Mouse (Mus musculus) frontal cortex, postnatal 25 days (tissue): ENCODE measurements around the gene Hist1h4c.
"Not testable (repeated sequence)": the region's sequence is repeated elsewhere in the genome, so short reads cannot be mapped to it uniquely, and the experiment has no call there.

Source experiments
- DNase-seq, 2 experiments: peaks; one replicate each; pipeline ENCODE4 v3.0.0; 2022; ENCODE audit warnings: low spot score in 2 of 2

Hist1h4c gene

GRCm38 (mm10) chr13:23729192-23729525, 30.9 kb upstream of the Hist1h4c start:
- no peak for DNase-seq

DNA sequence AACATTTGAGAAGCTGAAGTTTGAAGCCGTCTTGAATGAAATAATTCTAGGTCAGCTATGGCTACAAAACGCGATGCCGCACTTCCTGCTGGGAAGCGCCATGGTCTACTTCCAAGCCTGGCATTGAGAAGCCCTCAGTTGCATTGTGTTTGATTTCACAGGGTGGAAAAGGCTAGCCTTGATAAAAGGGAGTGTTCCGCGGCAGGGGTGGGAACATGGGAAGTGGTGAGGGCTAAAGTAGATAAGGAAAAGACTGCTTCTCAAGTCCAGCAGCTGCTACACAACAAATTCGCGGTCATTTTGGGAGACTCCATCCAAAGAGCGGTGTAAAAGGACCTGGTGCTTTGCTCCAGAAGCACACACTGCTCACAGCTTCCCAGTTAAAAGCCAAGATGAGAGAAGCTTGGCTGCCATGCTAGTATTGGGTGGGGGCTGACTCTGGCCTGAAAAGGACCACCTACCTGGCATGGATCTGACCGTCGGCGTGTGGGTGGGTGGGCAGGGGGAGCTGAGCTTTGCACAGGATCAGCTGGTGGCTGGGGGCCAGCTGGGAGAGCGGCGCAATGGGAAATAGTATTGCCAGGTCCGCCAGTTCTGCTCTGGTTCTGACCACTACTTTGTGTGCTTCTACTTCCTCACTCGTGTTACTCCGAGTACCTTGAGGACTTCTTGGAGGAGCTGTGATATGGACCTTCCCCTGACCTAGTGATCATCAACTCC, 30.4 kb upstream of the Hist1h4c start:
- DNase-seq: no peak

DNA sequence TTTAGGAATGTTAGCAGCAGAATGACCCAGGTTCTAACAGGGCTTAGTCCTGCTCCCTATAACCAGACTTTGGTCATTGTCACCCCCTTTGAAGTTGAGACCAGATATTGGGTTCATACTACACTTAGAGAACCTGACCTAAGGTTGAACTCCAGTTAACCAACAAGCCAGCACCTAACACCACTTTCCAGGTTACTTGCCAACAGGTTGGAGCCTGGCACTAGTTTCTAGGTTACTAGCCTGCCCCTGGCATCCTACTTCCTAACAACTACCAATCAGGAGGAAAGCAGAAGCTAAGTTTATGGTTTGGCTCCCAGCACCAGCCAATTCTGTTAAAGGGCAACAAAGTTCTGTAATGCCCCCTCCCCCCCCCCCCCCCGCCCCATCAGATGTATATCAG, 27.0 kb upstream of the Hist1h4c start:
- no peak for DNase-seq

- DNase-seq: no peak
Measured at GRCm38 (mm10) chr13:23724239-23724638, 26.0 kb upstream of the Hist1h4c start.

GRCm38 (mm10) chr13:23717593-23718245, 19.5 kb upstream of the Hist1h4c start:
- not testable (repeated sequence) for DNase-seq

DNA sequence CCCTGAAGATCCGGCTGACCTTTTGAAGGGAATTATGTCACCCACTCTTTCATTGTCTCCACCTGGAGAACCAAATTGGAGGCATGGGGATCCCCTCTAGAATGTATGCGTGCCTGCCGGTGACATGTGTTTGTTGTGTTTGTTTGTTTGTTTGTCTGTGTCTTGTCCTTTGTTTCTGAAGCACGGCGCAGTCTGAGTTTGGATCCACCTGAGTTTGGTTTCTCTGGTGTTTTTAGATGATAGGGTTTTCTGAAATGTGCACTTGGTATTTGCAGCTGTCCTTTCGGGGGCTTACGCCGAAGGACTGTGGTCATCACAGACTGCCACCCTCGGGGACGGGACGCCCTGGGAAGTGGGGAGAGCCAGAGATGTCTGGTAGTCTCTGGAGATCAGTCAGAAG, 18.9 kb upstream of the Hist1h4c start:
- no peak for DNase-seq

- no peak for DNase-seq
Measured at GRCm38 (mm10) chr13:23716261-23717042, 18.2 kb upstream of the Hist1h4c start.

- no peak for DNase-seq
Measured at GRCm38 (mm10) chr13:23710374-23711089, 12.3 kb upstream of the Hist1h4c start, which contains the start of gene Hfe. Gene Hfe, minus strand, starts transcription at chr13:23710854.

DNA sequence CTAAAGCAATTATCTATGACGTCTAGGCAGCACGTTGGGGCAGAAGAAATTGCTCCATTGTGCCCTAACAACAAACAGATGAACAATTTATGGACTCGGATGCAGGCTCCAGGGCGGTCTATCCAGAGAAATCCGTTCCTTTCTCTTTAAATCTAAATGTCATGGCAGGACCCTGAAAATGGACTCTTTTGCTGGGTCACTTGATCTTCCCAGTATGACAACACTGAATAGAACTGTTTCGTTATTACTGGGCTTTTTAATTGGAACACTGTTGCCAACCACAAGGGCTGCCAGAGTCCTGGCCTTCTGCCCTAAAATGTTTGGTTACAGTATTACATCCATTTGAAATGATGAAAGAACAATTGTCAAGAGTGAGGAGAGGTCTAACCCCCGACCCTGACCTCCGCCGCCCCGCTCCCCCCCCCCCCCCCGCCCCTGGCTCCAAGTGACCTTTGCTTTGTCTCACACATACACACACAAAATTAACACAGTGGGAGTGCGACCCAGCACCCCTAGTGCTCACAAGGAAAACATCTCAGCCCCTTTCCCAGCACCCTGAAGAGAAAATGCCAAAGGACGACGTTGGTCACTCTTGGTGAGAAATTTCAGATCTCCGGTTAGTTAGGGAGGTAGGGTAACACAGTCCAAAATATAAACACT, 11.6 kb upstream of the Hist1h4c start:
- DNase-seq: no peak

- DNase-seq: no peak
Measured at GRCm38 (mm10) chr13:23708654-23709053, 10.4 kb upstream of the Hist1h4c start.

- DNase-seq: no peak
Measured at GRCm38 (mm10) chr13:23708041-23708440, 9.8 kb upstream of the Hist1h4c start.

DNA sequence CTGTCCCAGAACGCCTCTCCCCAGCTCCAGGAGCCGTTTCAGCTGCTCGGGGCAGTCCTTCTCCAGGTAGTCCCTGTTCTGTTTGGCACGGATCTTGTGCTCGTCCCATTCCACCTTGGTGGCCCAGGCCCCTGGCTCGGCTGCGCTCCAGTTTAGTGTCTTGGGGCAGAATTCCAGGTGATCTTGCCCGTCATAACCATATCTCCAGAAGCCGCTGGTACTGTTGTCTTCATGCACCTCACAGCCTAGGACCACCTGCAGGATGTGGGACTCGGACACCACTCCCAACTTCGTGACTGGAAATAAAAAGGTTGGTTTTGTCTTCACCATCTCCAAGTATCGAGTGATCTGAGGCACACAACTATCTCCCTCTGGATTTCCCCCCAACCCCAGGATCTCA, 8.5 kb upstream of the Hist1h4c start:
- DNase-seq: no peak

- DNase-seq: no peak
Measured at GRCm38 (mm10) chr13:23705751-23706356, 7.6 kb upstream of the Hist1h4c start.

- DNase-seq: not testable (repeated sequence)
Measured at GRCm38 (mm10) chr13:23702801-23703200, 4.5 kb upstream of the Hist1h4c start.

GRCm38 (mm10) chr13:23702220-23702619, 4.0 kb upstream of the Hist1h4c start:
- DNase-seq: no peak

- peak; percentile 41 to 52 for DNase-seq
Measured at GRCm38 (mm10) chr13:23700786-23701520, 2.7 kb upstream of the Hist1h4c start.

GRCm38 (mm10) chr13:23699767-23700166, 1.5 kb upstream of the Hist1h4c start:
- no peak for DNase-seq

DNA sequence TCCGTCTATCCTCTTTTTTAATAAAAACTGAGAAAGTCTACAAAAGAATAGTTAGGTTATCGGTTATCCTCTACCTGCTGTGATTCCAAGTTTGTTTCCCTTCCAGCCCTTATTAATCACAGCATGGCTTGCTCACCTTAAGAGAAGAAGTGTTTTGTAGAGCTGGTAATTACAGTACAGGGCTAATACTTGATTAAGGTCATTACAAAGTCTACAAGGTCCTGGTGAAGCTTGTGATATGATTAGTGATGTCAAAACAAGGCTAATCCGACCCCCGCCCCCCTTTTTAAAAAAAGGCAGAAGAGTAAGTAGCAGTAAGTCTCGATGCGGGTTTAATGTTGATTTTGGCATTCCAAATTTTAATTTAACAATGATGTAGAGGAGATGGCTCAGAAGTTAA, 742 bp upstream of the Hist1h4c start:
- no peak for DNase-seq

- DNase-seq: no peak
Measured at GRCm38 (mm10) chr13:23697491-23698299, 559 bp downstream of the Hist1h4c start.
